Mouse (Mus musculus) bone marrow macrophage, adult 2 months (primary cell): ENCODE measurements around the gene Exoc6b.

ENCODE experiments used
- CTCF ChIP-seq: IDR thresholded peaks from 2 replicates; pipeline ENCODE4 v1.5.1; 2012; ENCODE audit warnings: low read depth, mild to moderate bottlenecking, low read length, moderate library complexity
- POLR2A ChIP-seq: IDR thresholded peaks from 2 replicates; pipeline ENCODE4 v1.6.1; 2012; ENCODE audit warnings: mild to moderate bottlenecking, low read depth, low read length, borderline replicate concordance

- TF ChIP-seq POLR2A = no peak
- TF ChIP-seq CTCF = no peak
Observed at GRCm38 (mm10) chr6:84885080-84885479, 184.2 kb downstream of the Exoc6b start.
